Mouse (Mus musculus): ENCODE measurements around the gene Npas3. TPM values are rescaled to one million over a fixed set of nuclear protein-coding genes. Genes with fewer than 3 reads are reported as not detected.

Gene Npas3
- total and polyA plus RNA-seq, 2 experiments from 2014 or later = 16.6 to 28.3 TPM

DNA sequence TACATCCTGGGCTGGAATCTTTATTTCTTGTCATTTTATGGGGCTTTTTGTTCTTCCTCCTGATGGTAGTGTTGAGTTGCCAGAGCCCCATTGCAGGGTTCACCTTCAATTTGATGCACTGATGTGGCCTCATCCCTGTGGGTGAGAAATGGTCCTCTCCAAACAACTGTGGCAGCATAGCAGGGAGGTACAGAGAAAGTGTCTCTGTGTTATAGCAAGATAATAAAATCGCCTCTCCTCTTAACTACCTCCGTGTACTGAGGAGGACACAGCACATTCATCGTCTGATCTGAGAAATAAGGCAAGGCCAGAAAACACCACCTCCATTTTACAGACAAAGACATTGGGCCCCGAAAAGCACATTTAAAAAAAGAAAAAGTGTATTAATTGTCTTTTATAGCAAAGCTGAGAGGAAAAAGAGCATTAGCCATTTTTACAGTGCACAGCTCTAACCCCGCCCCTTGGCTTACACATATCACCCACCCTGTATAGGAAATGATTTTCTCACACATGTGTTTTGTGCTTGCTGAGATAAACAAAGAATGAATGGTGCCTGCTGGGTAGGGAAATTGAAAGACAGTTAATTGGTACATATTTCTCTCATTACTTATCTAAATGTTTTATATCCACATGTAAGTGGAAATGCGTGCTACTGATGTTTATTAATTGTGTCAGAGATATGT, 546.4 kb downstream of the Npas3 start:
- WGBS = 84% methylated on average over 6 of the region's 6 CpGs
- Histone ChIP-seq H3K4me2 (ENCODE audit: low read depth) (no peak overlapping the region), H3K27me3 (ENCODE audit: insufficient read depth, low read length) (no peaks in the 10 kb centered on the region), H3K4me3 (ENCODE audit: low read depth, low read length) (no peak overlapping the region), H3K27ac (ENCODE audit: low read depth, low read length) (no peak overlapping the region), H3K36me3 (ENCODE audit: insufficient read depth) (no peaks in the 10 kb centered on the region), H3K9ac (no peak overlapping the region), H3K9me3 (ENCODE audit: low read length) (no peaks in the 10 kb centered on the region), H3K4me1 (ENCODE audit: insufficient read depth) (no peaks in the 10 kb centered on the region; the same call in 1 of the 2 replicates)
- no peak for ATAC-seq
- no peak for TF ChIP-seq CTCF (IDR thresholded peaks at IDR 0.05; ENCODE audit: low read depth)
- DNase-seq = no peak

DNA sequence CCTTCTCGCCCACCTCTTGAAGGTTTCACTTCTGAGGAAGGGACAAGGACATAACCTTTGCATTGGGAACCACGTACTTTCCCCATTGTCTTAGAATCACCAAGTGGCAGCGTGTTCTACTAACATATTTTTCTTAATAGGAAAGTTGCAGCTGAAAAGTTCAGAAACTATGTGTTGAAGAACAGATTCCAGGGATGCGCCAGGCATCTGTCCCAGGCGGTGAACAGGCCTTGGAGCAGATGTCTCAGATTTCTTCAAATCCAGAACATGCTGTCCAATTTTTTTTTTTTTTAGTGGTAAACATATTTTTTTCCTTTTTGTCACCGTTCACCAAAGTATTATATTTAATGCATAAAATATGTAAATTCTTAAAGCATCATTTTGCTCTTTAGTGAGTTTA, 553.4 kb downstream of the Npas3 start:
- WGBS = 65% methylated on average over 6 of the region's 6 CpGs
- Histone ChIP-seq H3K9me3 (ENCODE audit: low read length) (no peaks in the 10 kb centered on the region), H3K27ac (ENCODE audit: low read depth, low read length) (no peak overlapping the region), H3K4me1 (ENCODE audit: insufficient read depth) (no peaks in the 10 kb centered on the region), H3K4me2 (ENCODE audit: low read depth) (no peak overlapping the region), H3K27me3 (ENCODE audit: insufficient read depth, low read length) (no peaks in the 10 kb centered on the region), H3K9ac (no peak overlapping the region), H3K4me3 (ENCODE audit: low read depth, low read length) (no peak overlapping the region), H3K36me3 (ENCODE audit: insufficient read depth) (no peaks in the 10 kb centered on the region)
- DNase-seq (peak; percentile 70), ATAC-seq (no peak)
- TF ChIP-seq CTCF (IDR thresholded peaks at IDR 0.05; ENCODE audit: low read depth) = no peak

DNA sequence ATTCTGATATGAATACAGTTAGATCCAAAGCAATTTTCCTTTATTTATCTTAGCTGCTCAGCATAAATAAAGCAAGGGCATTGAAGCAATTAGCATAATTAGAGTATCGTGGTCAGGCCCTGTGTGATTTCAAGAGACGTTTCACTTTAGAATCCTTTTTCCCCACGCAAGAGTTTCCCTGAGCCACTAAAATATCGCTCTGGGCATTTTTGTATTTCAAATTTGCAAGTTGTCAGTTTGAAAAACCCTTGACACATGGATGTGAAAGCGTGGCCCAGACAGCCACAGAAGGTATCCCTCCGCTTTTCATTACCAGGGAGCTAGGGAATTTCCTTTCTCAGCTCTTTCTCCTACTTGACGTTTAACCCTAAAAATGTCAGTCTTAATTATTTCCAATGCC, 553.9 kb downstream of the Npas3 start:
- H3K4me3 ChIP-seq (ENCODE audit: low read depth, low read length) = no peak overlapping the region
- no peak overlapping the region for H3K27ac ChIP-seq (ENCODE audit: low read depth, low read length)
- no peaks in the 10 kb centered on the region for H3K9me3 ChIP-seq (ENCODE audit: low read length)
- H3K36me3 ChIP-seq (ENCODE audit: insufficient read depth) = no peaks in the 10 kb centered on the region
- H3K4me2 ChIP-seq (ENCODE audit: low read depth) = no peak overlapping the region
- TF ChIP-seq CTCF (IDR thresholded peaks at IDR 0.05; ENCODE audit: low read depth) = no peak
- DNase-seq (peak; percentile 12), ATAC-seq (no peak)
- H3K4me1 ChIP-seq (ENCODE audit: insufficient read depth) = no peaks in the 10 kb centered on the region
- H3K9ac ChIP-seq = no peak overlapping the region
- WGBS = 29% methylated on average over 7 of the region's 7 CpGs
- H3K27me3 ChIP-seq (ENCODE audit: insufficient read depth, low read length) = no peaks in the 10 kb centered on the region

DNA sequence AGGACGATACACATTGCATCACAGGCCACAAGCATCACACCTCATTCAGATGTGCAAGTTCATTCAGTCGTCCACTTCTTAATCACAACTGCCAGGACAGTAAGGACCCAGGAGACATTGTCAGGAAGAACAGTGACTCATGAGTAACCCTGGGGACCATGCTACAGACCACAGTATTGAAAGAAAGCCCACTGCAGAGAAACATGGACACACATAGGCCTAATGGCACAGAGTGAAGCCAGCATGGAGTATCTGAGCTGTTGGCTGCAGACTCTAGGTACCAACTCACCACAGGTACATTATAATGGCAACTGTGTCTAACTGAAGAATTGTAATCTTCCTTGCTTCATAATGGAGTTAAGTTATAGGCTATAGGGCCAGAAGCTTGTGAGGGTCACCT, 561.6 kb downstream of the Npas3 start:
- Histone ChIP-seq H3K9ac (no peak overlapping the region), H3K27ac (ENCODE audit: low read depth, low read length) (no peak overlapping the region), H3K4me1 (ENCODE audit: insufficient read depth) (no peaks in the 10 kb centered on the region), H3K9me3 (ENCODE audit: low read length) (no peaks in the 10 kb centered on the region), H3K4me3 (ENCODE audit: low read depth, low read length) (no peak overlapping the region), H3K36me3 (ENCODE audit: insufficient read depth) (no peaks in the 10 kb centered on the region), H3K27me3 (ENCODE audit: insufficient read depth, low read length) (no peaks in the 10 kb centered on the region), H3K4me2 (ENCODE audit: low read depth) (no peak overlapping the region)
- DNase-seq (no peak), ATAC-seq (no peak)
- TF ChIP-seq CTCF (IDR thresholded peaks at IDR 0.05; ENCODE audit: low read depth) = no peak
- WGBS = 91% methylated on average over 2 of the region's 2 CpGs

DNA sequence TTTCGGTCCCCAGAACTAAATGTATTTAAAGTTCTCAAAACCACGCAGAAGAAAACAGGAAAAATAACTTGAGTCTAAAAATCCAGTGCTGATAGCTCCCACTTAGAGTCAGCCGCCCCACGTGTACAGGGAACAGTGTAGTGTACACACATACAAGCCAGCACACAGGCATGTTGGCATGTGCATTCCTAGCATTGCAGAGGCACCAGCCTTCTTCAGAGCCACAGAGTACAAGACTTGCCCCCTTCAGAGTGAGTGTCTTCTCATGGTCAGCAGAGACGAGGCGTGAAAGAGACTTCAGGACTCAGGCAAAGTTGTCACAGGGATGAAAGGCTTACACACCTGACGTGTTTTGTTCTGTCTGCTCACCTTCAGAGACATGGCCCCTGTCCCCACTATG, 565.8 kb downstream of the Npas3 start:
- WGBS = 94% methylated on average over 7 of the region's 7 CpGs
- H3K4me3 ChIP-seq (ENCODE audit: low read depth, low read length) = no peak overlapping the region
- no peak for TF ChIP-seq CTCF (IDR thresholded peaks at IDR 0.05; ENCODE audit: low read depth)
- no peak overlapping the region for H3K4me2 ChIP-seq (ENCODE audit: low read depth)
- ATAC-seq (no peak), DNase-seq (no peak)
- no peaks in the 10 kb centered on the region for H3K27me3 ChIP-seq (ENCODE audit: insufficient read depth, low read length)
- no peaks in the 10 kb centered on the region for H3K4me1 ChIP-seq (ENCODE audit: insufficient read depth)
- no peak overlapping the region for H3K27ac ChIP-seq (ENCODE audit: low read depth, low read length)
- H3K9me3 ChIP-seq (ENCODE audit: low read length) = no peaks in the 10 kb centered on the region
- H3K9ac ChIP-seq = no peak overlapping the region
- no peaks in the 10 kb centered on the region for H3K36me3 ChIP-seq (ENCODE audit: insufficient read depth)

DNA sequence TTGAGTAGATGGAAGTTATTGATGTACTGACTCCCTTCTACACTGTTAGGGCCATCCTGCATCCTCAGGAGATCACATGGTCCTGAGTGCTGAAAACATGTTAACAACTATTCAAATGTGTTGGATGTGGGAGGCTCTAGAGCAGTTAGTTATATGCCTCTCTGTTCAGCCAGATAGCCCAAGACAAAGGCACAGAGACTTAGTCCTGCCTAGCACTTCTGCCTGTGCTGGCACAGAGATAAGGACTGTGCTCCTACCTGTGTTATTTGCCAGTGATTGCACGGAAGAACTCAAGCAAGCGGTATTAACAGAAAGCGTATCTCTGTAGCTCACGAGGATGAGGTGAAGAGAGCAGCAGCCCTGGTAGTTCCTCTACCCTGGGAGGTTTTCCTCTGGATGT, 571.5 kb downstream of the Npas3 start:
- H3K9ac ChIP-seq = no peak overlapping the region
- no peak for TF ChIP-seq CTCF (IDR thresholded peaks at IDR 0.05; ENCODE audit: low read depth)
- H3K4me2 ChIP-seq (ENCODE audit: low read depth) = no peak overlapping the region
- DNase-seq (no peak), ATAC-seq (no peak)
- no peaks in the 10 kb centered on the region for H3K9me3 ChIP-seq (ENCODE audit: low read length)
- no peak overlapping the region for H3K4me3 ChIP-seq (ENCODE audit: low read depth, low read length)
- no peaks in the 10 kb centered on the region for H3K4me1 ChIP-seq (ENCODE audit: insufficient read depth)
- no peak overlapping the region for H3K27ac ChIP-seq (ENCODE audit: low read depth, low read length)
- 94% methylated on average over 4 of the region's 4 CpGs for WGBS
- no peaks in the 10 kb centered on the region for H3K36me3 ChIP-seq (ENCODE audit: insufficient read depth)
- H3K27me3 ChIP-seq (ENCODE audit: insufficient read depth, low read length) = no peaks in the 10 kb centered on the region

DNA sequence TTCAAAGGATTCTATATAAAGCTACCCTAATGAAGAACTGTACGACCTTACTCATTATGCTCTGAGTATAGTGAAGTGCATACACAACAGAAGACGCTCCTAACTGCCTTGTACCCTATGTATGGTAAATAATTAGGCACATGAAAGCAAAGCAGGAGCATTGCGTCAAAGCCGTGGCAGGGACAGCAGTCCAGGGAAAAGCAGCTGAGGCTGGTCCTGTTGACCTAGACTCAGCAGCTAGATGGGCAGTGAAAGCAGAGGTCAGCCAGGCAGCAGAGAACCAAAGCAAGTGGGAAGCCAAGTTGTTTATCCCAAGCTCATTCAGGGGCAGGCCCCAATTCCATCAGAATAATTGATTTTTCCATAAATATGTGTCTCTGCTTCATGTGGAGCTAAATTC, 574.4 kb downstream of the Npas3 start:
- Histone ChIP-seq H3K4me1 (ENCODE audit: insufficient read depth) (no peaks in the 10 kb centered on the region), H3K4me2 (ENCODE audit: low read depth) (no peak overlapping the region), H3K27me3 (ENCODE audit: insufficient read depth, low read length) (no peaks in the 10 kb centered on the region), H3K27ac (ENCODE audit: low read depth, low read length) (no peak overlapping the region), H3K9ac (no peak overlapping the region), H3K36me3 (ENCODE audit: insufficient read depth) (no peaks in the 10 kb centered on the region), H3K9me3 (ENCODE audit: low read length) (no peaks in the 10 kb centered on the region), H3K4me3 (ENCODE audit: low read depth, low read length) (no peak overlapping the region)
- 38% methylated on average over 4 of the region's 4 CpGs for WGBS
- no peak for TF ChIP-seq CTCF (IDR thresholded peaks at IDR 0.05; ENCODE audit: low read depth)
- ATAC-seq (no peak), DNase-seq (no peak)

Measured in forebrain, postnatal 0 days (tissue).